Mouse (Mus musculus) spleen, adult 2 months (tissue): ENCODE results near the gene Scamp5.

Experiments used
- CTCF ChIP-seq: fragments of 200-500 bp; IDR thresholded peaks from 2 replicates; pipeline ENCODE4 v1.5.1; 2011; ENCODE audit warnings: mild to moderate bottlenecking, inconsistent platforms; ENCODE audit not compliant: insufficient read depth, insufficient read length, insufficient replicate concordance; ENCODE audit errors: extremely low read depth
- POLR2A ChIP-seq: fragments of 200-500 bp; IDR thresholded peaks from 2 replicates; pipeline ENCODE4 v1.6.1; 2011; ENCODE audit warnings: low read depth, low read length, inconsistent platforms

GRCm38 (mm10) chr9:57462866-57463265 is 5.0 kb downstream of the Scamp5 start:
- TF ChIP-seq POLR2A: no peak
- TF ChIP-seq CTCF: no peak
